Mouse (Mus musculus): ENCODE data around the gene Slc6a6.

The Slc6a6 gene

GRCm38 (mm10) chr6:91704446-91704845 lies 20.6 kb downstream of the Slc6a6 start:
- no peak for DNase-seq

GRCm38 (mm10) chr6:91705651-91706050 lies 21.8 kb downstream of the Slc6a6 start:
- no peak for DNase-seq

GRCm38 (mm10) chr6:91706072-91706776 lies 22.4 kb downstream of the Slc6a6 start:
- peak; percentile 23 for DNase-seq

GRCm38 (mm10) chr6:91707276-91707885 lies 23.5 kb downstream of the Slc6a6 start:
- DNase-seq = peak; percentile 42

- no peak for DNase-seq
Observed at GRCm38 (mm10) chr6:91707886-91708564, 24.2 kb downstream of the Slc6a6 start.

GRCm38 (mm10) chr6:91708919-91709318 lies 25.1 kb downstream of the Slc6a6 start:
- DNase-seq = no peak

- no peak for DNase-seq
Observed at GRCm38 (mm10) chr6:91710345-91710930, 26.6 kb downstream of the Slc6a6 start.

- no peak for DNase-seq
Observed at GRCm38 (mm10) chr6:91712097-91712854, 28.4 kb downstream of the Slc6a6 start.

GRCm38 (mm10) chr6:91712855-91713331 lies 29.0 kb downstream of the Slc6a6 start:
- DNase-seq = peak; percentile 29

- no peak for DNase-seq
Observed at GRCm38 (mm10) chr6:91713370-91713896, 29.6 kb downstream of the Slc6a6 start.

- DNase-seq = no peak
Observed at GRCm38 (mm10) chr6:91715023-91715422, 31.2 kb downstream of the Slc6a6 start.

GRCm38 (mm10) chr6:91715988-91716810 lies 32.3 kb downstream of the Slc6a6 start:
- DNase-seq = no peak

- DNase-seq = no peak
Observed at GRCm38 (mm10) chr6:91718067-91718466, 34.2 kb downstream of the Slc6a6 start.

- no peak for DNase-seq
Observed at GRCm38 (mm10) chr6:91718603-91719002, 34.8 kb downstream of the Slc6a6 start.

GRCm38 (mm10) chr6:91719042-91719747 lies 35.3 kb downstream of the Slc6a6 start:
- DNase-seq = no peak

- DNase-seq = no peak
Observed at GRCm38 (mm10) chr6:91719865-91720533, 36.1 kb downstream of the Slc6a6 start.

GRCm38 (mm10) chr6:91720588-91721214 lies 36.8 kb downstream of the Slc6a6 start:
- DNase-seq = no peak

- no peak for DNase-seq
Observed at GRCm38 (mm10) chr6:91721215-91721701, 37.4 kb downstream of the Slc6a6 start.

GRCm38 (mm10) chr6:91727361-91727760 lies 43.5 kb downstream of the Slc6a6 start:
- no peak for DNase-seq

Measured in thymus, postnatal 25 days (tissue).